Mouse (Mus musculus): ENCODE measurements around the gene Bpi.

The Bpi gene

GRCm38 (mm10) chr2:158258005-158258418, at the start of gene Bpi:
Gene Bpi (plus strand): TSS chr2:158258094.
- DNase-seq (ENCODE audit: low read depth): peak; percentile 69

DNA sequence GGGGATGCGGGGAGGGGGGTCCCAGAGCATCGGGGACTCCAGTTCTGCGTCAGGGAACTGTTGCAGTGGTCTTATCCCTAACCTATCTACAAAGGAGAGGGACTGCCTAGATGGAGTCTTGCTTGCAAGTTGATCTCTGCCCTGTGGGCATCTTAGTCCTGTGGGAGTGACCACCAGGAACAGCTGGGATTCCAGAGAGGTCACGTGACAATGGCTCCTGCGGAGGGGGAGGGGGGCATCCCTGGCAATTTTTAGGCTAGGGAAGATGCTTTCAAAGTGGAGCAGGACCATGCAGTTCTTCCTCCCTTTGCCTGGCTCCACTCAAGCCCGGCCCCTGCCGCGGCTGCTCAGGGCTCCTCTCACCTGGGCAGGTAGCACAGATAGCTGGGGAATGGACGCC, 48.1 kb upstream of the Bpi start:
- DNase-seq (ENCODE audit: low read depth): no peak

GRCm38 (mm10) chr2:158210503-158210902, 47.4 kb upstream of the Bpi start:
- DNase-seq (ENCODE audit: low read depth): peak; percentile 71

GRCm38 (mm10) chr2:158210958-158211357, 46.9 kb upstream of the Bpi start:
- no peak for DNase-seq (ENCODE audit: low read depth)

GRCm38 (mm10) chr2:158211764-158212471, 46.0 kb upstream of the Bpi start:
- peak; percentile 45 for DNase-seq (ENCODE audit: low read depth)

DNA sequence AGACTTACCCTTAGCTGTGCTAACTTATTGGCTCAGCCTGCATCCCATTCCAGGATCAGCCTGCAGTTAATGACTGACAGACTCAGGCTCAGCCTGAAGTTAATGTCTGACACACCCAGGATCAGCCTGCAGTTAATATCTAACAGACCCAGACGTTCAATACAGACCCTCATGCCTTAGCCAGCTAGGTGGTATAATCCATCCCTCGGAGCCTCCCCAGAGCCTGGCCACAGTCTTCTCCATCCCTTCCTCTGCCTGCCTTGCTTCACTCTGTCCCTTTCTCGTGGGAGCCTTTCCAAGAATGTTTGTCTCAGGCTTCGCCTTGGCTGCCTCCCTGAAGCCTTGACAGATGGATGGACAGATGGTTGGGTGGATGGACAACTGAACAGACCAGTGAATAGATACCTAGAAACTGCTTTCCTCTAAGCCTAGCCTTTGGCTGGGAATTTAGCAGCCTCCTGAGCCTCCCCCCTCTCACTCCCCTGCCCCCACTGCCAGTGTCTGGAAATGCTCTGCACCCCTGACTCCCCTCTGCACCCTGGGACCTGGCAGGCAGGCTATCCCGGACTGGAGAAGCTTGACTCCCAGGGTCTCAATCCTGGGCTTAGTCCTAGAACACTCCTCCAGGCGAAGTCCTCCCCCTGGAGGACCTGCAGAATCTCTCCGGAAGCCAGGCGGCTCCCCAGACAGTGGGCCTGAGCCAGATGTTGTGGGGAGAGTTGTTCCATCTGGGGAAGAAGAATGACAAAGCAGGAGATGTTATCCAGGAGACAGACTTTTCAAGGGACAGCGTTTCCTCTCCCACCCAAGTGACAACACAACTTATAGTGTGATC, 42.4 kb upstream of the Bpi start:
- no peak for DNase-seq (ENCODE audit: low read depth)

GRCm38 (mm10) chr2:158216510-158216909, 41.4 kb upstream of the Bpi start:
- no peak for DNase-seq (ENCODE audit: low read depth)

DNA sequence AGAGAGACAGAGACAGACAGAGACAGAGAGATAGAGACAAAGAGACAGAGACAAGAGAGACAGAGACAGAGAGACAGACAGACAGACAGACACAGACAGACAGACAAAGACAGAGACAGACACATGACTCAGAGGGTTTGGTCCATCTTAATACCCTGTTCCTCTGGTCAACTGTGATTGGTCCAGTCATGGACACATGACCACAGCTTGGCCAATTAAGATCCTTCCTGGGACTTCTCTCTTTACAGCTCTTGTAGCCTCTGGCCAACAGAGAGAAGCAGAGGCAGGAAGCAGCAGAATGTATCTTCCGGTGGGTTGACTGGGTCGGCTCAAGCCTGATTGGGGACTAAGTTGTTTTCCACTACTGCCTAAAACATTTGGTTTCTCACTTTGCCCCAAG, 38.3 kb upstream of the Bpi start:
- peak; percentile 39 for DNase-seq (ENCODE audit: low read depth)

GRCm38 (mm10) chr2:158221446-158222084, 36.3 kb upstream of the Bpi start:
- DNase-seq (ENCODE audit: low read depth): no peak

- no peak for DNase-seq (ENCODE audit: low read depth)
Measured at GRCm38 (mm10) chr2:158222664-158223063, 35.2 kb upstream of the Bpi start.

DNA sequence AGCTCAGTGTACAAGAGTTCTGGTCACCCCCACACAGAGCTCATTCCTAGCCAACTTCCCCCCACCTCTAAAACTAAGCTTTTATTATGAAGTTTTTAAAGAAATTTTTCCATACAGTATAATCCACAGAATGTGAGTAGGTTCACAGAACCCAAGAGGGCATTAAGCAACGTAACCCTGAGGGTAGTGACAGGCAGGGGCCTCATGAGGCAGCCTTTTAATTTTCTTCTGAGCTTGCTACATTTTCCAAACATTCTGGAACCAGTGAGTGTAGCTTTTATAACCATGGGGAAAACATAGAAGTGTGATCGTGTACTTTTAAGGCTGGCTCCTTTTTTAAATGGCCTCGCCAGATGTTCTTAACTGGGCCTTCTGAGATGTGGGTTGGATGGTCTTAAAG, 34.4 kb upstream of the Bpi start:
- no peak for DNase-seq (ENCODE audit: low read depth)

DNA sequence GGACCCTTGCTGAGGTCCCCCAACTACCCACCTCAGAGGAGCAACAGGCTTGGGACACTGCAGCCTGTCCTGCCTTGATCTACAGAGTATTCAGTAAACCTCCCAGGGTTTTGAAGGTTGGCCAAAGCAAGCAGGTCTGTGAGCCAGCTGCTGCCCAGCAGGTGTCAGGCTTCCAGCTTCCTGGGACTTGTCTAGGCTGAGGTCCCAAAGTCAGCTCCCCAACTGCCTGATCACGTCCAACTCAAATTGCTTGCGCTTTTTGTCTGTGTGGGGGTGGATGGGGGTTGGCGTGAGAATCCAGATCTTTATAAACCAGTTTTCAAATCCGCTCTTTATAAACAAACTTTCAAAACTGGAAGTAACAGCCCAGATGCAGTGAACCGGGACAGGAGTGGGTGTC, 32.6 kb upstream of the Bpi start:
- DNase-seq (ENCODE audit: low read depth): no peak

GRCm38 (mm10) chr2:158228670-158229502, 29.0 kb upstream of the Bpi start, which contains the start of gene D630003M21Rik:
Gene D630003M21Rik (minus strand): TSS chr2:158229222.
- no peak for DNase-seq (ENCODE audit: low read depth)

- DNase-seq (ENCODE audit: low read depth): no peak
Measured at GRCm38 (mm10) chr2:158229503-158229892, 28.4 kb upstream of the Bpi start.

GRCm38 (mm10) chr2:158230617-158231016, 27.3 kb upstream of the Bpi start:
- DNase-seq (ENCODE audit: low read depth): no peak

DNA sequence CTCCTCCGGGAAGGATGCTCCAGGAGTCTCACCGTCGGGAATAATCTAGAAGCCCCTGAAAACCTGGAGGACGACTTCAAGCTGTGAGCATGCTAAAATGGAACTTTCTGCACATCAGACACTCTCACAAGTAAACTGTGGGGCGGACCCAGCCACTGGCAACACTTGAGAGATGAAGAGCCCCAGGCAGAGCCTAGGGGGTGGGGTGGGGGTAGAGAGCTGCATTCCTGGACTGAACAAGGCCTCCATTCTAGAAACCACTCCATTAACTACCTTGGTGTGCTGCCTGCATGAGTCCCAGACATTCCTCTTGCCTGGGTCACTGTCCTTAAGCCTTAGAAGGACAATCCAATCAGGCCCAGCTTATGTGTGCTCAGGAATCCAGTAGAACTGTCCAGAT, 26.8 kb upstream of the Bpi start:
- no peak for DNase-seq (ENCODE audit: low read depth)

GRCm38 (mm10) chr2:158232414-158232813, 25.5 kb upstream of the Bpi start:
- DNase-seq (ENCODE audit: low read depth): no peak

GRCm38 (mm10) chr2:158233106-158233505, 24.8 kb upstream of the Bpi start:
- DNase-seq (ENCODE audit: low read depth): peak; percentile 49

DNA sequence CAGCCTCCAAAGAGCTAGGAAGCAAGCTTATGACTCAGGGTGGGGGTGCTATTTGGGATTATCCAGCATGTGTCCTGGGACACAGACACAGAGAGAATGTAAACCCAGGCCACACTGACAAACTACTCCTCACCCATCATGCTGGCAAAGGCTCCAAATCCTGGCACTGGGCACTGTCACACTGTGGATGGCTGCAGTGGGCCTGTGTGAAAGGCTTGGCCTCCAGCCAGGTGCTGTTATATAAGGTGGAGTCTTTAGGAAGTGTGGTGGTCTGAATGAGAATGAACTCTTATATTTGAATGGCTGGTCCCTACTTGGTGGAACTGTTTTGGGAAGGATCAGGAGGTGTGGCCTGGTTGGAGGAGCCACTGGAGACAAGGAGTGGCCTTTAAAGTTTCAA, 21.2 kb upstream of the Bpi start:
- DNase-seq (ENCODE audit: low read depth): no peak

DNA sequence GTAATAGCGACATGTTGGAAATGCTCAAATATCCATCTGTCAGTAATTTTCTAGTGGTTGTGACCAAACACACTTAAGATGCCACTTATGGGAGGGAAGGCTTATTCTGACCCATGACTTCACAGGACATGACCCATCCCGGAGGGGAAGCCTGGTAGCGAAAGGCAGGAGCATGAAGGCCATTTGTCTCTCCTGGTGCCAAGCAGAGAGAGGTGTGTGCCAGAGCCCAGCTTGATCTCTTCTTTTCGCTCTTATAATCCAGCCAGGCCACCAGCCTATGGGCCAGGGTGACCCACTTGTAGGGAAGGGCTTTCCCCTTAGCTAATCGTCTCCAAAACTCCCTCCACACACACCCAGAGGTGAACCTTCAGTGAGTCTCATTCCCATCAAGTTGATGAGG, 19.8 kb upstream of the Bpi start:
- DNase-seq (ENCODE audit: low read depth): no peak

- DNase-seq (ENCODE audit: low read depth): no peak
Measured at GRCm38 (mm10) chr2:158241126-158241738, 16.7 kb upstream of the Bpi start.

All from 416B (cell line).